Mouse (Mus musculus): ENCODE measurements around the gene Mtif3.
"Not testable (repeated sequence)": the region's sequence is repeated elsewhere in the genome, so short reads cannot be mapped to it uniquely, and the experiment has no call there.

The Mtif3 gene

GRCm38 (mm10) chr5:146948508-146949088 is 15.0 kb downstream of the Mtif3 start, which contains the start of gene Gtf3a:
TSS of gene Gtf3a (plus strand) at chr5:146948657.
- DNase-seq = peak; percentile 62 to 71

DNA sequence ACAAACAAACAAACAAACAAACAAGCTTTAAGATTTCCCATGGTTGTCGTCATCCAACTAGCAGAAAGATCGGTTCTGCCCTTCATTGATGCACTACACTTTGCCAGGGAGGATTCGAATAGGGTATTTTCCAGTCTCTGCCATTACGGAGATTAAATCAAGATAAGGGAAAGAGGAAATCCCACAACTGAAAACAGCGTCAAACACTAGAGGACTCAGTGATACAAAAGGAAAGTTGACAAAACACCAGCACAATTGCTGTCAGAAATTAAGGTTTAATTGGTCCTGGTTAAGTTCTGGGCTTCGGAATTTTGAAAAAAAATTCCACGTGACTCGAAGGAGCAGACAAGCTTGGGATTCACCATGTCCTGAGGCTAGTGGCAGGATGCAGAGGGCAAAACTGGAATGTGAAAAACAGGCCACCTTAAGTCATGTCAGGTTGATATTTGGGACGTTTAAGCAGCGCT is 15.5 kb downstream of the Mtif3 start:
- no peak for DNase-seq

DNA sequence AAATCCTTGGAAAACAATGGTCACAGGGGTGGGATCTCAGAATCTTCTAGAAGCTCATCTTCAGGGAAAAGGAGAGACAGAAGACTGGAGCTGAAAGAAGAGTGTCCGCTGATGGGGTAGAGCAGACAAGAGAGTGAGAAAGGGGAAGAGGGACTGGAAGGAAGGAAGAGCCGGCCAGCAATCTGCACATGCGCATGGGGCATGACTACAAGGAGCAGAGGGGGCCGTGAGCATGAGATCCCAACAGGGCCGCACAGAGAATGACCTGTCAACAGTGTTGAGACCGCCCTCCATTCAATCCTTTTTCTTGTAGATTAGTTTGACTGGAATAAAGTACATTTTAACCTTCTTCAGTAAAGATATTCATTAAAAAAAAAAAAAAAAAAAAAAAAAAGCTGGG is 16.1 kb downstream of the Mtif3 start:
- DNase-seq = no peak

GRCm38 (mm10) chr5:146946682-146947081 is 16.9 kb downstream of the Mtif3 start:
- DNase-seq = no peak

DNA sequence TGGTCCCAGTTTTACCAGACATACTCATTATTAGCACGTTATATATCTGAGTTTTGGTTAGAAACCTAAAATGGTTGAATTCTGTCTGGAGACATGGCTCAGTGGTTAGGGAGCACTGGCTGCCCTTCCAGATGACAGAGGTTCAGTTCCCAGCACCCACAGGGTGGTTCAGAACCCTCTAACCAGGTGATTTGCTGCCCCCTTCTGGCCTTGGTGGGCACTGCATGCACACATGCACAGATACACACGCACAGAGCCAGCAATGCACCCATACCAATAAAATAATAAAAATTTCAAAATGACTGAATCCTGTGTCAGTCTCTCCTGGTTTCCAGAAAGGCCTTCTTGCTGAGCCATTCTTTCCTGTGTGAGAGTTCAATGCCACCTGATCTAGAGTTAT is 19.0 kb downstream of the Mtif3 start:
- no peak for DNase-seq

GRCm38 (mm10) chr5:146942965-146943364 is 20.6 kb downstream of the Mtif3 start:
- no peak for DNase-seq

DNA sequence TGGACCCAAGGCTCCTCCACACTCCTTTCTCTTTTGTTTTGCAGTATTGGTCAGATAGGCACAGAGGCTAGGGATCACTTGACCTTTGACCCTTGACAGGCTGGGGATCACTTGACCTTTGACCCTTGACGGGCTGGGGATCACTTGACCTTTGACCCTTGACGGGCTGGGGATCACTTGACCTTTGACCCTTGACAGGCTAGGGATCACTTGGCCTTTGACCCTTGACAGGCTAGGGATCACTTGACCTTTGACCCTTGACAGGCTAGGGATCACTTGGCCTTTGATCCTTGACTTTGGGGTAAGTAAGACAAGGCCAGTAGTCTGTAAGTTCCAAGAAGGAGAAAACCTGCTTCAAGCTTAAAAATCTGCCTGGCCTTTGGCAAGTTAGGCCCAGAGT is 21.7 kb downstream of the Mtif3 start:
- DNase-seq = not testable (repeated sequence)

DNA sequence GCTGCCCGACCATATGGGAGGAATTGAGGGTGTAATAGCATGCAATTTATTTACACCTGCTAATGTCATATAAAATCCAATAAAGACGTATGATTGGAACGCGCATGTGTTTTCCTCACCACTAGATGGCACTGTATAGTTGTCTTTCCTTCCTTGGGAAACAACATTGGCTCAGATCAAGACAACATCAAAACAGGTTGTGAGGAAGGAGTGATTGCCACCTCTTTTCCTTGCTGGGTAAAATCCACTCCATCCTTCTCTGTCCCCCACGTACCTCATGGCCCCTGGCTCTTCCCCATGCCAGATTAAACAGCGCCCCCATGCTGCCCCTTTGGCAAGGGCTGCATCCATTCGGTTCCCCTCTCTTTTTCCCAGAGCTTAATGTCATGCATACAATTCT is 23.4 kb downstream of the Mtif3 start:
- DNase-seq = no peak

DNA sequence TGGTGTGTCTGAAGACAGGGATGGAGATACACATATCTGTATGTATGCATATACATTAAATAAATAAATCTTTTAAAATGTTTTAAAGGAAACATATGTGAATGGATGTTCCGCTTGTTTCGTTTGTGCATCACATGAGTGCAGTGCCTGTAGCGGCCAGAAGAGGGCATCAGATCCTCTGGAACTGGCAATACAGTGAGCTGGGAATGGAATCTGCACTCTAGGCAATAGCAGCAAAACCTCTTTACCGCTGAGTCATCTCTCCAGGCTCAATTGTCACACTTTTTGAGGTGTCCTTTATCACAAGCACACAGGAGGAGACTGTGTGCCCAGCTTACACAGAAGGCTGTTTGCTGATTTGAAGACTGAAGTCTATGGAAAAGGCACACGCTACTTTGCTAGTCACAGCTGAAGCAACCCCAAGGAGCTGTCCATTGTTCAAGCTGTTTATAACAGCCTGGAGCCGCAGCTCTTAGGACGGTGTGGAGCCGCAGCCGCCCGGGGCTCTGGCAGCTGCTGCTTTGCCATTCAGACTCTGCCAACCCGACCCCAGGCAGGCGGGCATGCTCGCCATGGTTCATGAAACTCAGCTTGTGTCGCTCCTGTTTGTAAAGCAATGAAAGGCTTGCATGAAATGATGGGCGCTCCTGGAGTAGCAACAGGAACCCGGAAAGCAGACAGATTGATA is 24.3 kb downstream of the Mtif3 start:
- DNase-seq = no peak

- no peak for DNase-seq
Observed at GRCm38 (mm10) chr5:146937541-146938503, 25.8 kb downstream of the Mtif3 start.

GRCm38 (mm10) chr5:146933466-146933865 is 30.1 kb downstream of the Mtif3 start:
- no peak for DNase-seq

DNA sequence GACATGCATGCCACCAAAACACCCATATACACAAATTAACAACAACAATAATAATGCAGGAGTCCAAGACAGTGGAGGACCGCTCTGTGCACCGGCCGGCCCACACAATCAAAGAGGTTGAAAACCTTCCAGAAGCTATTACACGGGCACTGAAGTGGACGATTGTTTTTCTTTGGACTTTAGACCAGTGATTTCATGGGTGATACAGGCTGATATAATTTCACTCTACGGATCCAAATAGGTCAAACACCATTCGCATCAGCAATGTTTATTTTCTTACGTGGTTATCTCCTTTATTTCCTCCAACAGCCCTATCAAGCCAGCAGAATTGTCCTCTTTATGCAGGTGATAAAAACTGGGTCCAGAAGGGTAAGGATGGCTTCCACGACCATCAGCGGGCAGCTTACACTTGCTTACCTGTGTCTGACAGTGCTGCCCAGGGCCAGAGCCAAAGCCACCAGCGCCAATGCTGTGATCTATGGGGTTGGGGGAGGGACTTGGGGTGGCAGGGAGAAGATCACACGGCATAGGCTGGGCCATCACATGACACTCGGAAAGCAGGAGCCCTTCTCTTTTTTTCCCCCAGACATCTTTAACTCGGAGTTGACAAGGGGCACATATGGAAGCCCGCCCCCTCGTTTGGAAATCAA is 31.6 kb downstream of the Mtif3 start:
- no peak for DNase-seq

GRCm38 (mm10) chr5:146931422-146931821 is 32.2 kb downstream of the Mtif3 start:
- DNase-seq = no peak

- no peak for DNase-seq
Observed at GRCm38 (mm10) chr5:146926673-146927072, 36.9 kb downstream of the Mtif3 start.

DNA sequence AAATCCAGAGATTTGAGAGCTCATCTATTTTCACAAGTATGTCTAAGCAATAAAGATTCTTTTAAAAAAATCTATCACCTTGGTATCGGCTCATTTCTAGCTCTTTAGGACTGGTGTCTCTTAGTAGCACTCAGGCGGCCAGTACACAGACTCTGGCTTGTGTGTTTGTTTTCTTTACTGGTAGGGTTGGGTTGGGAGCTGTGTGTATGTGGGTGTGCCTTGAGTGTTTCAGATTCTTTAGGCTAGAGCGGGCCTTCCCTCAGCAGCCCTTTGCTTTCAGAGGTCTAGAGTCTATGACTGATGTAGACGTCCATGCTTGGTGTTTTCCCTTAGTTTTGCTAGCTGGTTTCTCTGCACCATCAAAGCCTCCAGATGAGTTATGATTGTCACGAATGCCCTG is 40.1 kb downstream of the Mtif3 start:
- no peak for DNase-seq

- DNase-seq = no peak
Observed at GRCm38 (mm10) chr5:146921224-146921623, 42.4 kb downstream of the Mtif3 start.

DNA sequence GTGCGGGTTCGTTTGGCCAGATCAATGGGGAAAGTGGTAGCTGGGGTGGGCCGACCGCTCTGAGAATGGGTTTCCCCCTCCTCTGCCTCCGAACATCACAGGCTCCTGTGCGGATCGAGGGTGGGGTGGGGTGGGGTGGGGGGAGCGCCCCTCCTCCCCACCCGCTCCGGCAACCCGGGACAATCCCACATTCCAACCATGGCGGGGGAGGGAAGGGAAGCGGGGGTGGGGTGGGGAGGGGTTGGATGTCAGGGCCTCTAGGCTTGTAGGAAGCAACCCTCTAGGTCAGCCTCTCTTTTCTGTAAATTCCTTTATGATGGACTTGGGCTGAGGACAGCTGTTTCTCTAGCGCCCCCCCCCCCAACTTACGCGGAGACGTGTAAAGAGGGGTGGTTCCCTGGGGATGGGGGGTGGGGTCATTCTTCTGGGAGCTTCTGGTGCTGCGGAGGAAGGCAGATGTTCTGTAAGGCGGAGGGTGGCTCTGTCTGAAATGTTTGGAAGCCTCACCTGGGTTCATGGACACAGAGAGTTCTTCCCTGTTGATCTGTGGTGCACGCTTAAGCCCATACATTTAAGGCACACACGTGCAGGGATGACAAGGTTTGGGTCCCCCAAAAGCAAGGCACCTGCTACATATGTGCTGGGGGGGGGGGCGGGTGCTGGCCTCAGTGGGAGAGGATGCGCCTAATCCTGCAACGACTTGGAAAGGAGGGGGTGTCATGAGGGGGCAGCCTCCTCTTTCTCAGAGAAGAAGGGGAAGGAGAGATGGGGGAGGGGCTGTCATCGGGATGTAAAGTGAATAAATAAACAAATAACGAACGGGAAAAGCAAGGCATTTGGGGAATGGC is 43.1 kb downstream of the Mtif3 start:
- no peak for DNase-seq

DNA sequence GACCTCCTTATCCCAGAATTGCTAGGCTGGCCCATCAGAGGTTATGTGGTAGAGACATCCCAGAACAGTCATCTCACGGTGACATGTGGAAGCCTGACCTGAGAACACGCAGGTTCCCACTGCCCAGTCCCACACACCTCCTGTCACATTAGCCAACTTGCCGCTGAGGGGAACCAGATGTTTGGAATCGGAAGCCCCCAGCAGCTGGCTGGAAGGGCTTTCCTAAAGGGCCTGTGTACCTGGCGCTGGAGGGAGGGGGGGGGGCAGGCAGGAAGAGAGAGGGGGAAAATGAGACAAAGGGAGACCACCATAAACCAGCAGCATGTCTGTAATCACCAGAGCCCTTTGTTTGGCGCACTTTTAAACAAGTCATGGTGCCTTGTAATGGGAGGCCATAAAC is 43.7 kb downstream of the Mtif3 start:
- DNase-seq = no peak

DNA sequence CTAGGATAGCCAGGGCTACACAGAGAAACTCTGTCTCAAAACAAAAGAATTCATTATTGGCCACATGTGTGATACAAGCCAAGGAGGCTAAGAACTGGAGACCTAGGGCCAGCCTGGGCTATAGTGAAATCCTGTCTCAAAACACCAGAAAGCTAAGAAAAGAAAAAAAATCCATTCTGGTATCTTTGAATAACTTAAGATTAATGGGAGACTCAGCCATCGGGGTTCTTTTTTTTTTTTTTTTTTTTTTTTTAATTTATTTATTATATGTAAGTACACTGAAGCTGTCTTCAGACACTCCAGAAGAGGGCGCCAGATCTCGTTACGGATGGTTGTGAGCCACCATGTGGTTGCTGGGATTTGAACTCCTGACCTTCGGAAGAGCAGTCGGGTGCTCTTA is 46.2 kb downstream of the Mtif3 start:
- DNase-seq = not testable (repeated sequence)

DNA sequence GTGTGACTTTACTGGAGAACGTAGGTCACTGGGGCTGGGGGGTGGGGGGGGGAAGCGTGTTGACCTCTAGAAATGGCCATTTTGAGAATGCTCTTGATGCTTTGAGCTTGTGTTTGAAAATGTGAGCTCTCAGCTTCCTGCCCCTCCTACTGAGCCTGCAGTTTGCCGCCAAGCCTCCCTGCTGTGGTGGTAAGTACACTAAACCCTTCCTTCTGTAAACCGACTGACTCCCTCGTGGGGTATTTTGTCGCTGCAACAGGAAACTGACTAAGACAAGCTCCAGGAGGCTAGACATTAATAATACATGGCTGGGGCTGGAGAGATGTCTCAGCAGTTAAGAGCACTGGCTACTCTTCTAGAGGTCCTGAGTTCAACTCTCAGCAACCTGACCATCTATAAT is 46.8 kb downstream of the Mtif3 start:
- DNase-seq = no peak

GRCm38 (mm10) chr5:146916273-146916672 is 47.3 kb downstream of the Mtif3 start:
- DNase-seq = no peak

Data from thymus, adult 18-20 months (tissue).